Mouse (Mus musculus) kidney, adult 9 months (tissue): ENCODE data around the gene Cdk6.
A peak's percentile ranks its signal among the peaks of the same experiment; 100 is the strongest.
"Not testable (repeated sequence)": the region's sequence is repeated elsewhere in the genome, so short reads cannot be mapped to it uniquely, and the experiment has no call there.

Experiments used
- DNase-seq: peaks from one replicate; pipeline ENCODE4 v3.0.0; 2022

The Cdk6 gene

DNA sequence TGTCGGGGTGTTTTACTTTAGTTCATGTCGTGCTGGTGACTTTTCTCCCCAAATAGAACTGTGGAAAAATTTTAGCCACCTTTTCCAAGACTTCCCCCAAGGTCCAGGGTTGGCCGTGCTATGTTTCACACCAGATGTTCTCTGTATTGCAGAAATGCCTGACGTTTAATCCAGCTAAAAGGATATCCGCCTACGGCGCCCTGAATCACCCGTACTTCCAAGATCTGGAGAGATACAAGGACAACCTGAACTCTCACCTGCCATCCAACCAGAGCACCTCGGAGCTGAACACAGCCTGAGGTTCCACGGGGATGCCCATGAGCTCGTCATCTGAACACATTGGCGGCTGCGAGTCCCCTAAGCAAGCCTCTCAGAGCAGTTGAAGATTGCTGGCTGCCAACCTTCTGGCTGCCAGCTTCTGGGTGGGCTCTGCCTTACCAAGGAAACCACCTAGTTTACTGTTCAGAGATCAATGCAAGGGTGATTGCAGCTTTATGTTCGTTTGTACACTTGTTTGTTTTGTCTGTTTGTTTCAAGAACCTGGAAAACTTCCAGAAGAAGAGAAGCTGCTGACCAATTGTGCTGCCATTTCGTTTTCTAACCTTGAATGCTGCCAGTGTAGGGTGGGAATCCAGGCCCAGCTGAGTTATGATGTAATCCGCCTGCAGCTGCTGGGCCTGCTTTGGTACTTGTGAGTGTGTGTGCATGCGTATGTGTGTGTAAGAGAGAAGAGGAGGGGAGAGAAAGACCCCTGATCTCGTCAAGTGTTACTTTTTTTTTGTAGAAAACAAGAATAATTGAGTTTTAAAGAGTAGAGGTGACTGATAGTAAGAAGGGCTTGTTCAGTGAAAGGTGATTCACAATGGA is 179.4 kb downstream of the Cdk6 start:
- no peak for DNase-seq

DNA sequence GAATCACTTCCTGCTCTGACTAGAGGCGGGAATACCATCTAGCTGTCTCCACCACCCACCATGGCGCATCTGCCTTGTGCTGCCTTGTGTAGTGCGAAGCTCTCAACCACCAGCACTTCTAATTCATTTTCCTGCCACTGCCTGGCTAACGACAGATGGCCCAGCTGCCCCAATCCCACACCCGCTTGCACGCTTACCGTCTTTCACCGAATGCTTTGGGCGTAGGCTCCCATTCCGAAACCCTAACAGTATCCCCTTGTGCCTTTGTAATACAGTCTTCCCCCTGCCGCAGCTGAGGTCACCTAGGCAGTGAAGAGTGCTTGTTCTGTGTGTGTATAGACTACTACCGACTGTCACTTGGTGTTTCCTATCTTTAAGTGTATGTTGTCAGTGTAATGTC is 180.5 kb downstream of the Cdk6 start:
- DNase-seq, result no peak

DNA sequence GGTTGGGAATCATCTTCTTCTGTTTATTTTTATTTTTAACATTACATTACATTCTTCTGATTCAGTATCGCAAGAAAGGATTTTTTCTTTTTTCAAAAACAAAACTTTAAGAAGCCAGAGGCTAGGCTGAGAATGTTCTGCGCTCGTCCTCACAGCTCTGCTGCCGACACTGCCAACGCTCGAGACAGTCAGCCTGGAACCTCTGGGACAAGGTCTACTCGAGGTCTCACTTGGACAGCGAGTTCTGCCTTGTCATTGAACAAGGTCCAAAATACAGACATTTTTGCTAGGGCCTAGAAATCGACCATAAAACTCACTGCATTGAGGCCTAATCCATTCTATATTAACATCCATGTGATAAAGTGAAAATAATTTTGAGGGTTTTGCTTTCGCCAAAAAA is 181.5 kb downstream of the Cdk6 start:
- peak; percentile 59 for DNase-seq

DNA sequence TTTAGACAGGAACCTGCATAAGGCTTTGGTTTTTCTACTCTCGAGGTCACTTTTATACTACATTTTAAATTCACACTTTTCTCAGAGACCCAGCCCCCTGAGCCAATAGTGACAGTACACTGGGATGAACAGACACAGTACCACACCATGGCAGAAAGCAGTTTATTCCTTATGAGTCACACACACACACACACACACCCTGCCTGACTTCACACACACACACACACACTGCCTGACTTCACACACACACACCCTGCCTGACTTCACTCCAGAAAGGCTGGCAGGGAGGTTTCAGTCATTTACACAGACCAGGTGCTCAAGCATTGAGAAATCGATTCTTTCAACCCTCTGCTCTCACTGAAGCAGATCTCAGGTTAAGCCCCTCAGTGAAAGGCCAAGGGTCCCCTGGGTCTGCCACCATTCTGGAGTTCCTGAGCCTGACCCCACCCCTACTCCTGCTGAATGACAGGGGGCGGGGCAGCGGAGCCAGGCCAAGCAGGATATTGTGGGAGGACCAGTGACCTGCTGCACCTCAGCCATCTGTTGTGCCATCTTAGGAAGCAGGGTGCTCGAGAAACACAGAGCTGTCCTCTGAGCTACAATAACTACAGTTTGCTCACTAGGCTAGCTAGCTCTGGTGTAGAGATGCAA is 185.9 kb downstream of the Cdk6 start:
- no peak for DNase-seq

DNA sequence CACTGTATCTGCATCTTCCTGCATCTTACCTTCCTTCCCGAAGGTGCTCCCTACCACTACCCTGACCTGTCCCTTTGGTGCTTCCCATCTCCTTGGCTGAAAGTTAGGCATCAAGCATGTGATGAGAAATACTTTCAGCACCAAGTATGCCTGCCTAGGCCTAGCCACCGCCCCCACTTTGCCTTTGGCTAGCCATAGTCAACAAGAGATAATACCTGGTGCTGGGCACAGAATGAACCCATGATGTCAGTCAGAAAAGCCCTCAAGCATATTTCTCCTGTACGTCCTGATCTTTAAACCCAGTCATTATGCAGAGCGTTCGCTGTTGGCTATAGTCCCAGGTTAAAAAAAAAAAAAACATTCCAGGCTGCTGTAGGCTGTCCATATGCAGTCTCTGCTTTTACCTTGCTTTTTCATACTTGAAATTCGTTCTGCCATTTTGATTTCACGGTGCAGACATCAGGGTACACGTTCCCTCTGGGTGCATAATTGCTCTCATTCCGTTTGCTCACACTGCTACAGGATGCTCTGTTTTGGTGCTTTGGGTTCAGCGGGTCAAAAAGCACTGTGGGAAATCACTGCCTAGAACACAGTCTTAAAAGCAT is 188.4 kb downstream of the Cdk6 start:
- DNase-seq, result no peak

DNA sequence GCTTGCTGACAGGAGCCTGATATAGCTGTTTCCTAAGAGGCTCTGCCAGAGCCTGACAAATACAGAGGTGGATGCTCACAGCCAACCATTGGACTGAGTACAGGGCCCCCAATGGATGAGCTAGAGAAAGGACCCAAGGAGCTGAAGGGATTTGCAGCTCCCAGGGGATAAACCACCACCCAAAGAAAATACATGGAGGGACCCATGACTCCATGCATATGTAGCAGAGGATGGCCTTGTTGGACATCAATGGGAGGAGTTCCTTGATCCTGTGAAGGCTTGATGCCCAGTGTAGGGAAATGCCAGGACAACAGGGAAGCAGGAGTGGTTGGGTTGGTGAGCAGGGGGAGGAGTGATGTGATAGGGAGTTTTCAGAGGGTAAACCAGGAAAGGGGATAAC is 190.8 kb downstream of the Cdk6 start:
- not testable (repeated sequence) for DNase-seq

DNA sequence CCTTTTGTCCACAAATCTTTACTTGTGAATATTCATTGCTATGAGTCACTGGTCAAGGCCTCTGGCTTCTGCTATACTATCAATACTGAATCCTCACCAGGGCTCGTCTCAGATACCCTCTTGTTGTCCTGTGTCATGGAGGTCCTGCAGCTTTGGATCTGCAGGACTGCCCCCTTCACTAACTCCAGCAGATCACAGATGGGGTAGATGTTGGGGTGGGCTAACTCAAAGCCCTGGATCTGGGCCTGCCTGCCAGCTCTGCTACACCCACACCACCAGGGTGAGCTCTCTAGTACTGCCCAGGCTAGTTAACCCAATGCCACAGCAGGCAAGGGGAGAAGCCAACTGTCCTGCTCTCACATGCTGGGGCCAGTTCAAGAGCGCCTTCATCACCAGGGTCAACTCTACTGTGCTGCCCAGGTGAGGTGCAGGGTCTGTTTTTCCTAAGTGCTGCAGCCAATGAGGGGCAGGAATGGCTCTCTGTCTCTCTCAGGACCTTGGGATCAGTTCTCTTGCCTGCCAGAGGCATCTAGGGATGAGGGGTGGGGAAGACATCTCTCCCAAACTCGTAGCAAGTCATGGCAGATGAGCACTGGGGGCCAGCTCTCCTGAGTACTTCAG is 195.4 kb downstream of the Cdk6 start:
- no peak for DNase-seq

DNA sequence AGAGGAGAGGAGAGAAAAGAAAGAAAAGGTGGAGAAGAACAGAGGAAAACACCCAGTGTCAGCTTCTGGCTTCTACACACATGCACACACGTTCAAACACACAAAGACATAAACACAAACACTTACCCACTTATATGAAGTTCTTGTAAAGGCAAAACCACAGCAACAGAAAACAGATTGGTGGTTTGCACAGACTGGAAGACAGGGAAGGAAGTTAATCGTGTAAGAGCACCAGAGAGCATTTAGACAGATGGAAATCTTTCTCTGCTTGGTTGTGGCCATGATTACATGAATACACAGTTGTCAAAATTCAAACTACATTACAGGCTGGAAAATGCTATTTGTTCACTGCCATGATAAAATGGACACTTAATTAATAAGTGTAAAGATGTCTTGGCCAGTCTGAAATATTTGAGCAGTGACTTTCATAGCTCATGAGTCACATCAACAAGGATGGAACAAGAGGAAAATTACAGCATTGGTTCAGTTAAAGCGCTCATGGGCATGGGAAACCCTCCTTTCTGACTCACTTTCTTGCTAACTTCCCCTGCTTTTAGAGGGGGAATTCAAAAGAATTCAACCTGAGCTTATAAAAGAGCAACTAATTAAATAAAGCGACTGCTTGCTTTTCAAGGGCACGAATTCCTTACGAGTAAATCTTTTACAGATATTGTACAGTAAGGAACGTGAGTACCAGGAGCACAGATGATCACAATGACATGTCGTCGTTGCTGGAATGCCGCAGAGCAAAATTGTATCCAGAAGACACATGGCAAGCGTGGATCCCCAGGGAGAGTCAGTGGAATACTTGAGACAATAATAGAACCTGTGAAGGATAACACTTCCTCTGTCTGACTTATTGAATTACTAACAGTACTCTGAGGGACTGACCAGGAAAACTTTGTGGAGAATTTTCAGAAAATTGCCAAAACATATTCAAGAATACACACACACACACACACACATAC is 197.5 kb downstream of the Cdk6 start:
- DNase-seq, result no peak

DNA sequence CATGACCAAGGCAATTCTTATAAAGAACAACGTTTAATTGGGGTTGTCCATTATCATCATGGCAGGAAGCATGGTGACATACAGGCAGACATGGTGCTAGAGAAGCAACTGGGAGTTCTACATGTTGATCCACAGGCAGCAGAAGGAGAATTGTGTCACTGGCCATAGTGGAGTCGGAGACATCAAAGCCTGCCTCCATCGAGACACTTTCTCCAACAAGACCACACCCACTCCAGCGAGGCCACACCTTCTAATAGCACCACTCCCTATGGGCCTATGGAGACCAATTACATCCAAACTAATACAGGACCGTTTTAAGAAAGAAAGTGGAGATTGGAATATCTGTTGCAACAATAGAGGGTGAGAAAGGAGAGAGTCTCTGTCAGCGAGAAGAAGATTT is 200.6 kb downstream of the Cdk6 start:
- DNase-seq, result no peak

DNA sequence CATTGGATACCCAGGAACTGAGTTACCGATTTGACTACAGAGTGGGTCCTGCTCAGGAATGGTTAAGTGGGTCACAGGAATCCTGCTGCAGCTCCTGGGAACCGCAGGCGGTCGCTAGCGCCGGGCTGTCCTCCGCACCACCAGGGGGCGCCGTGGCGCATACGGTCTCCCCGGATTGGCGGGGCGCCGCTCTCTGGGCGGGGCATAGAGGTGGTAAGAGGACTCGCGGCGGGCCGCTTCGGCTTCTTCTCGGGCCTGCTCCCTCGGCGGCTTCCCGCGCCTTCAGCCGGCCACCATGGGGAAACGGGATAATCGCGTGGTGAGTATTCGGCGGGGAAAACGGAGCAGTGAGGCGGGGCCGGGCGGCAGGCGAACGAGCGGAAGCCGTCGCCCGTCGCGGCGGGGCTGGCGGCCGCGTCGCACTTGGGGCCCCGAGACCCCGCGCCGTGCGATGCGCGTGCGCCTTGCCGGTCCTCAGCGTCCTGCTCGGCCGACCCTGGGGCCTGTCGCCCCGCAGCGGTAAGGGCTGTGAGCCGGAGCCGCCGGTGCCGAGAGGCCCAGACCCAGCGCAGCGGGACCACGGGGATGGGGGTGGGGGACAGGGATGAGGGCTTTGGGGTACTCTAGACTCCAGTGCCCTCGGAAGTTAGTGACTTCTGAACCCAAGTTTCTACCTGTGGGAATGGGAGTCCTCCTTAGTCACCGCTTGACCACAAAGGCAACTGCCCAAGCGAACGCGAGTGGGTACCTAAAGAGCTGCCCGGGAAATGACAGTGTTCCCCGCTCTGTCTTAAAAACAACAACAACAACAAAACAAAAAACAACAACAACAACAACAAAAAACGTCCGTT is 202.6 kb downstream of the Cdk6 start, which contains the start of gene Fam133b:
TSS of gene Fam133b (plus strand) at position 205 of the 851 bp plus-strand sequence.
- DNase-seq, result peak; percentile 96

DNA sequence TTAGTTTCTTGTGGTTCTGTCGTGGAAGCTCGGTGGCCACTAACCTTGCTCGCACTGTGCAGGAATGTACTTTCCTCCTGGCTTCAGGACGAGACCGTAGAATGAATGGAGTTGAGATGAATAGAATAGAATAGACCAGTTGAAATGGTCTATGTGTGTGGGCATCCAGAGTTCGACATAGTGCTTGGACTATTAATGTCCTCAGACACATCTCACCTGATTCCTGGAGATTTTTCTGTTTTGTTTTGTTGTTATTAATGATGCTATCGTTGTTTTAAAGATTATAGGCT is 203.1 kb downstream of the Cdk6 start:
- no peak for DNase-seq

DNA sequence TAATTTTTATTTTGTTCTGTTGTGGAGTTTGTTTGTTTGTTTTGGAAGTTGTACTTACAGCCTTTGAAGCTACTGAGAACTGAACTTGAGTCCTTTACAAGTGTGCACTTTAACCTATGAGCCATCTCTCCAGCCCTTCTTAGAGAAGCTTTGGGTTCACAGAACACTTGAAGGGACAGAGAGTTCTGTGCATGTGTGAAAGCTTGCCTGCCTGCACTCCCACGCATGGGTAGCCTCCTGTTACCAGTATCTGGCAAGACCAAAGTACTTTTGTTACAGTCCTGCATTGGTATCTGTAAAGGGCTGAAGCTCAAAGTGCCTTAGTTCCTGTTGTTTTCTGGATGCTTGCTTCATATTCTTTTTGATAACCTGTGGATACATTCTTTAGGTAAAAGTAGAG is 204.9 kb downstream of the Cdk6 start:
- DNase-seq, result peak; percentile 91

DNA sequence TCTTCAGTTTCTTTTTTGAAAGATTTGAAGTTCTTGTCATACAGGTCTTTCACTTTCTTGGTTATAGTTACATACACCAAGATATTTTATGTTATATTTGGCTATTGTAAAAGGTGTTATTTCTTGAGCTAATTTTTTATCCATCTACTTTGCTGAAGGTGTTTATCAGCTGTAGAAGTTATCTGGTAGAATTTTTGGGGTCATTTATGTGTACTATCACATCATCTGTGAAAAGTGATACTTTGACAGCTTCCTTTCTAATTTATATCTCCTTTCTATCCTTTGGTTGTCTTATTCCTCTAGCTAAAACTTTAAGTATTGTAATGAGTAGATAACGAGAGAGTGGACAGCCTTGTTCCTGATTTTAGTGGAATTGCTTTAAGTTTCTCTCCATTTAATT is 210.2 kb downstream of the Cdk6 start:
- DNase-seq, result no peak

DNA sequence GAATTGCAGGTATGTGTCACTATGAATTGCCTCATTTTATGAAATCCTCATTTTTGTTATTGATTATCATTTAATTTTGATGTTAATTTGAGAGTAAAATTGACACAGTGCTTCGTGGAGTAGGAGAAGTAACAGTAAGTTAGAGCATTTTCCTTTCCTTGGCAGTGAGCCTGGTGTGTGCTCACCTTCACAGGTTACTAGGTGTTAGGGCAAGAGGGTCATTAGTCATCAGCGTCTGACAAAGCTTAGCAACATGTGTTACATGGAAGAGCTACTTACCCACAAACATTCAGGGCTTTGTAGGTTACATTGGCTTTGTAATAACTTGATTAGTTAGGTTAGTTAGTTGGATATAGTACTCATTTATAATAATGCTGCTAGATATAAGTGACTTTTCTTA is 212.9 kb downstream of the Cdk6 start:
- no peak for DNase-seq

DNA sequence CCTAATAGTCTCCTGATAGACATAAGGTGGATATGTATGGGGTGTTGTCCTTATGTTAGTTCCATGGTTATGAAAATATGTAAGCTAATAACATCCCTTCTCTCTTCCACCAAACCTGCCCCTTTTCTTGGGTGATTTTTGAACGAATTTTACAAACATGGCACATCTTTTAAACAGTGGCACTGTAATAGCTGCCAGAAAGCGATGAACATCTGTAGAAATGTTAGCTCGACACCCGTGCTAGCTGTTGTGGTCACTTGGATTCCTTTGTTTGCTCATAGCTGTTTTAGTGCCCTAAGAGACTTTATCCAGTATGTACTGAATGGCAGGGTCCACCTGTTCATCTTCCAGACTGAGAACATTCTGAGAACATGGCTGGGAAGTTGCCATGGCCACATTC is 230.0 kb downstream of the Cdk6 start, which contains the start of gene 1700109H08Rik:
TSS of gene 1700109H08Rik (plus strand) at position 301 of the 400 bp plus-strand sequence.
- no peak for DNase-seq

DNA sequence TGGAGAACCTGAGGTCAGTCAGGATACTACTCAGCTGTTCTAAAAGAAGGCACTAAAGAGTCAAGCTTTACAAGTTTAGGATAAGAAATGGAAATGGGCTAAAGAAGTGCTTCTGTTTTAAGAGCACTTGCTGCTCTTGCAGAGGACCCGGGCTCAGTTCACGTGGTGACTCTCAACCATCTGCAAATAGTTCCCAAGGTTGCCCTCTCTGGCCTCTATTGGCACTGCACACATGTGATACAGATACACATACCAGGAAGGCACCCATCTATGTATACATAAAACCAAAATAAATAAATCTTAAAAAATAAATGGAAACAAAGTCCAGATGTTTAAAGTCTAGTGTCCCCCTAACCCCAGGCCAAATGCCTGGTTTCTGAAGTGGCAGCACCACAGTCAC is 233.5 kb downstream of the Cdk6 start:
- no peak for DNase-seq

DNA sequence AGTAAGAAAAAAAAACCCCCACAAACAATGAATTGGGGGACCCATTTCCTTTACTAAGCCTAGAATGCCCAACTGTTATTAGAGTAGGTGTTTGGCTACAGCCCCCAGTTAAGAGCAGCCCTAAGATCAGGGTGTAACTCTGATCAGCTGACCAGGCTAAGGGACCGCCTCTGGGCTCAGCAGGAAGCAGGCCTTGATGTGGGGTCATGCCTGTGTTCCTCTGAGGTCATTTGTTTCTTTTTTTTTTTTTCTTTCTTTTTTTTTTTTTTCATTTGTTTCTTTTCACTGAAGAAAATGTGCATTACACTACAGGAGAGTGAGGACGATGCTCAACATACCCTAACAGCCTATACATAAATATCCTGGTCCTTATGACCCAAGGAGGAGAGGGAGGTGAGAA is 236.7 kb downstream of the Cdk6 start:
- DNase-seq, result no peak

DNA sequence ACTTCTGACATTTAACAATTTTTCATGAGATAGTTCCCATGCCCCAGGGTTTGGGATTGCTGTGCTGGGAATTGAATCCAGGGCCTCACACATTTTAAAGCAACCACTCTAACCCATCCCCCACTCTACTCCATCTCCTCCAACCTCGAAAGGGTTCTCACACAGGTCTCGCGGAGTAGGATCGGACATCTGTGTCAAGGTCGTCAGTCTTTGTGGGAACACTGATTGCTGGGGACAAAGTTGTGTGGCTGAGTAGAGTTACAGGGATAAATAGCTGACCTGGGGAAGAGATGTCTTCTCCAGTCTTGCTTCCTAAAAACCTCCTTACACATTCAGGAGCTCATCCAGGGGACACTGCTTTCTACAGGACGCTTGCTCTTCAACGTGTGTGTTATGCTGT is 237.8 kb downstream of the Cdk6 start:
- DNase-seq, result no peak
